Mouse (Mus musculus) spleen, adult 2 months (tissue): ENCODE data around the gene Rfc5.

Source experiments
- CTCF ChIP-seq: fragments of 200-500 bp; IDR thresholded peaks from 2 replicates; pipeline ENCODE4 v1.5.1; 2011; ENCODE audit warnings: mild to moderate bottlenecking, inconsistent platforms; ENCODE audit not compliant: insufficient read depth, insufficient read length, insufficient replicate concordance; ENCODE audit errors: extremely low read depth
- POLR2A ChIP-seq: fragments of 200-500 bp; IDR thresholded peaks from 2 replicates; pipeline ENCODE4 v1.6.1; 2011; ENCODE audit warnings: low read depth, low read length, inconsistent platforms

GRCm38 (mm10) chr5:117360228-117360515 lies 28.7 kb downstream of the Rfc5 start:
- TF ChIP-seq CTCF (no peak), POLR2A (no peak)
